Mouse (Mus musculus) forebrain, embryonic 16.5 days (tissue): ENCODE results near the gene Gm17657. TPM values are rescaled to one million over a fixed set of nuclear protein-coding genes. Genes with fewer than 3 reads are reported as not detected.

Experiments
- ATAC-seq: fragments of 200-750 bp; cut with Nextera tagmentation; 2 replicates; pipeline ENCODE4 v1.8.0; 2017; ENCODE audit warnings: mild to moderate bottlenecking, moderate library complexity
- H3K27ac ChIP-seq: fragments of 300-500 bp; sonication (generic); 2 replicates; pipeline ENCODE4 v1.5.1; 2014; ENCODE audit warnings: low read length, control low read depth
- H3K27me3 ChIP-seq: fragments of 300-500 bp; sonication (generic); replicated peaks from 2 replicates; pipeline ENCODE4 v1.6.1; 2014; ENCODE audit warnings: low read length; ENCODE audit not compliant: control insufficient read depth, insufficient read depth
- H3K36me3 ChIP-seq: fragments of 300-500 bp; sonication (generic); 2 replicates; pipeline ENCODE4 v1.6.1; 2014; ENCODE audit not compliant: control insufficient read depth, insufficient read depth
- H3K4me1 ChIP-seq: fragments of 300-500 bp; sonication (generic); replicated peaks from 2 replicates; pipeline ENCODE4 v1.6.1; 2014; ENCODE audit warnings: low read length; ENCODE audit not compliant: control insufficient read depth, insufficient read depth
- H3K4me2 ChIP-seq: fragments of 300-500 bp; sonication (generic); 2 replicates; pipeline ENCODE4 v1.6.1; 2014; ENCODE audit warnings: mild to moderate bottlenecking, low read length, control low read depth
- H3K4me3 ChIP-seq: fragments of 300-500 bp; sonication (generic); replicated peaks from 2 replicates; pipeline ENCODE4 v1.5.1; 2014; ENCODE audit warnings: mild to moderate bottlenecking, low read length, control low read depth
- H3K9ac ChIP-seq: fragments of 300-500 bp; sonication (generic); replicated peaks from 2 replicates; pipeline ENCODE4 v1.6.1; 2014; ENCODE audit warnings: low read depth, low read length, control low read depth
- H3K9me3 ChIP-seq: fragments of 300-500 bp; sonication (generic); 2 replicates; pipeline ENCODE4 v1.6.1; 2016; ENCODE audit warnings: low read length; ENCODE audit not compliant: control insufficient read depth
- WGBS: fragments of 180-500 bp; shearing (Covaris S2); extraction: QIAGEN DNeasy Blood & Tissue Kit; methylation state at CpG from one replicate; pipeline ENCODE4 v1.1.7; 2014; 5-methylcytosine and 5-hydroxymethylcytosine counted together
- polyA plus RNA-seq: library from polyadenylated mRNA; unstranded; fragments of >200 nt; fragmentation: Nextera tagmentation; extraction: Ambion mirVana; gene quantifications from 2 replicates; pipeline ENCODE4 v1.2.1, GENCODE M21; 2015

Gene Gm17657
- polyA plus RNA-seq, 1 experiment from 2014 or later, result not detected

GRCm38 (mm10) chr17:29513044-29513730 lies 36.3 kb downstream of the Gm17657 start:
- WGBS, result 47% methylated on average over 13 of the region's 13 CpGs
- 0 out of 2 replicates have a peak, but pooled peaks have one; percentile 36 for ATAC-seq

DNA sequence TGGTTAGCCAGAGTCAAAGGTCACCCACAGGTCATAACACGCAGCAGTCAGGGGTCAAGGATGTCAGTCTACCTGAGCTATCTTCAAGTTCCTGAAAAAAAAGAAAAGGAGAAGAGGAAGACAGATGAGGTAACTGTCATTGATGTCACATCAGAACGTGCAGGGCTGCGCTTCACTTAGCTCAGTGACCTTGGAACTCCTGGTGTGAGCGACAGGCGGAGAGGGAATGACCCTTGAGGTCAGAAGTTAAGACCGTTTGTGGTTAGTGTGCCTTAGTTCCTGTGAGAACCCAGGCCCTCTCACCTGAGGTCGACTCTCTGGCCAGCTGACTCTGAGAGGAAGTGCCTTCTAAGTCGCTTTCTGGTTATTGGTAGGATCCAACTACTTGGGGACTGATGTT lies 38.7 kb downstream of the Gm17657 start:
- no peak overlapping the region for H3K27ac ChIP-seq
- no peak overlapping the region for H3K9ac ChIP-seq
- no peaks in the 10 kb centered on the region for H3K9me3 ChIP-seq
- H3K4me2 ChIP-seq, result no peak overlapping the region
- no peaks in the 10 kb centered on the region for H3K27me3 ChIP-seq
- WGBS, result 76% methylated on average over 8 of the region's 8 CpGs
- no peaks in the 10 kb centered on the region for H3K4me1 ChIP-seq
- no peak overlapping the region for H3K4me3 ChIP-seq
- ATAC-seq, result no peak
- no peaks in the 10 kb centered on the region for H3K36me3 ChIP-seq

More at GRCm38 (mm10) chr17:29513044-29513730, 36.3 kb downstream of the Gm17657 start:
- no peak overlapping the region for H3K4me3 ChIP-seq
- H3K4me1 ChIP-seq, result no peaks in the 10 kb centered on the region
- H3K4me2 ChIP-seq, result no peak overlapping the region
- no peaks in the 10 kb centered on the region for H3K27me3 ChIP-seq
- no peak overlapping the region for H3K9ac ChIP-seq
- no peaks in the 10 kb centered on the region for H3K9me3 ChIP-seq
- H3K36me3 ChIP-seq, result no peaks in the 10 kb centered on the region
- no peak overlapping the region for H3K27ac ChIP-seq

- Histone ChIP-seq H3K4me3 (no peak overlapping the region), H3K9me3 (no peaks in the 10 kb centered on the region), H3K36me3 (no peaks in the 10 kb centered on the region), H3K27me3 (no peaks in the 10 kb centered on the region), H3K9ac (no peak overlapping the region), H3K27ac (no peak overlapping the region), H3K4me2 (no peak overlapping the region), H3K4me1 (no peaks in the 10 kb centered on the region)
- 78% methylated on average over 12 of the region's 12 CpGs for WGBS
- ATAC-seq, result no peak
Observed at GRCm38 (mm10) chr17:29508927-29509608, 40.4 kb downstream of the Gm17657 start.

GRCm38 (mm10) chr17:29503700-29504099 lies 45.7 kb downstream of the Gm17657 start:
- Histone ChIP-seq H3K4me2 (no peak overlapping the region), H3K4me1 (no peaks in the 10 kb centered on the region), H3K27ac (no peak overlapping the region), H3K4me3 (no peak overlapping the region), H3K9me3 (no peaks in the 10 kb centered on the region; the same call in 1 of the 2 replicates), H3K36me3 (no peaks in the 10 kb centered on the region), H3K9ac (no peak overlapping the region), H3K27me3 (no peaks in the 10 kb centered on the region)
- ATAC-seq, result no peak
- 79% methylated on average over 5 of the region's 5 CpGs for WGBS

GRCm38 (mm10) chr17:29502669-29503665 lies 46.5 kb downstream of the Gm17657 start:
- Histone ChIP-seq H3K27ac (no peak overlapping the region), H3K9ac (no peak overlapping the region), H3K4me2 (no peak overlapping the region), H3K4me3 (no peak overlapping the region), H3K9me3 (no peaks in the 10 kb centered on the region; the same call in 1 of the 2 replicates), H3K36me3 (no peaks in the 10 kb centered on the region), H3K4me1 (no peaks in the 10 kb centered on the region), H3K27me3 (no peaks in the 10 kb centered on the region)
- no peak for ATAC-seq
- WGBS, result 19% methylated on average over 32 of the region's 32 CpGs

DNA sequence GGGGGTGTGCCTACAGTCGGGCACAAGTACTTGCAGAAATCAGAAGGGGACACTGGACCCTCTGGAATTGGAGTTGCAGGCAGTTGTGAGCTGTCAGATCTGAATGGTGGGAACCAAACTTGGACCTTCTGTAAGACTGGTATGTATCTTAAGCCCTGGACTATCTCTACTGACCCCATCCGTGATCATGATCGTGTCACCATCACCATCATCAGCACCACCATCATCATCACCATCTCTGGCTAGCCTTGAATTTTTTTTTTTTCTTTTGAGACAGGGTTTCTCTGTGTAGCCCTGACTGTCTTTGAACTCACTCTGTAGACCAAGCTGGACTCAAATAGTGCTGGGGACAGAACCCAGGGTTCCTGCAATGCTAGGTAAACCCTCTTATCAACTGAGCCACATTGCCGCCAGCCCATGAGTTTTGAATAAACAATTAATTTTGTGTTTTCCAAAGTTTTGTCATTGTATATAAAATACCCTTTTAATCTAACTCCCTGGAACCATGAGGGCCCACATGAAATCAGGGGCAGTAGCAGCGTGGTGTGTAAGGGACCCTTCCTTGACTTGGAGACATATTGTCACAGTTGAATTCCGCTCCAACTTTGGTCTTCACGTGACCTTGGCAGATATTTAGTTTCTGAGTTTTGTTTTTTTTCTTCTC lies 47.3 kb downstream of the Gm17657 start:
- ATAC-seq, result no peak
- 81% methylated on average over 7 of the region's 7 CpGs for WGBS
- H3K4me1 ChIP-seq, result no peaks in the 10 kb centered on the region
- no peaks in the 10 kb centered on the region; the same call in 1 of the 2 replicates for H3K9me3 ChIP-seq
- H3K9ac ChIP-seq, result no peak overlapping the region
- no peaks in the 10 kb centered on the region for H3K27me3 ChIP-seq
- no peak overlapping the region for H3K4me2 ChIP-seq
- no peak overlapping the region for H3K27ac ChIP-seq
- H3K4me3 ChIP-seq, result no peak overlapping the region
- H3K36me3 ChIP-seq, result no peaks in the 10 kb centered on the region

- H3K9ac ChIP-seq, result no peak overlapping the region
- H3K4me1 ChIP-seq, result no peaks in the 10 kb centered on the region
- H3K36me3 ChIP-seq, result no peaks in the 10 kb centered on the region
- H3K4me2 ChIP-seq, result no peak overlapping the region
- no peak for ATAC-seq
- 80% methylated on average over 17 of the region's 17 CpGs for WGBS
- H3K4me3 ChIP-seq, result no peak overlapping the region
- H3K27ac ChIP-seq, result no peak overlapping the region
- no peaks in the 10 kb centered on the region; the same call in 1 of the 2 replicates for H3K9me3 ChIP-seq
- H3K27me3 ChIP-seq, result no peaks in the 10 kb centered on the region
Observed at GRCm38 (mm10) chr17:29500802-29501469, 48.5 kb downstream of the Gm17657 start.

DNA sequence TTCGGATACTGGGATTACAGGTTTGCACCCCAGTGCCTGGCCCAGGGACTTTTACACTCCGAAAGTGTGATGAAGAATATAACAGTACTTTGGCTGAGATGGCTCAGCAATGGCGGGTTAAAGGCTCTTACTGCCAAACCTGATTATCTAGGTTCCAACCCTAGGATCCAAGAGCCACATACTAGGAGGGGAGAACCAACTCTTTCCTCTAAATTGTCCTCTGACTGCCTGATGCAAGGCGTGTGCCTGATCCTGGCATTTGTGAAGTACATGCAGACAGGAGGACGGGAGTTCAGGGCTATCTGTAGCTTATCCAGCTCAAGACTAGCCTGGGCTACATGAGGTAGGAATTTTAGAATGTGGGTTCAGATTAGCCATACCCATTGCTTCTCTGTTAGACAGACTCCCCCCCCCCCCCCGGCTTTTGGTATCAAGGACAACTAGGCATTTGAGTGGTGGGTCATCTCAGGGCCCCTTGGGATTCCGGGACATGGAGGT lies 49.1 kb downstream of the Gm17657 start:
- no peaks in the 10 kb centered on the region for H3K36me3 ChIP-seq
- WGBS, result 72% methylated on average over 7 of the region's 7 CpGs
- H3K4me1 ChIP-seq, result no peaks in the 10 kb centered on the region
- H3K4me2 ChIP-seq, result no peak overlapping the region
- H3K27me3 ChIP-seq, result no peaks in the 10 kb centered on the region
- ATAC-seq, result no peak
- H3K4me3 ChIP-seq, result no peak overlapping the region
- H3K27ac ChIP-seq, result no peak overlapping the region
- H3K9ac ChIP-seq, result no peak overlapping the region
- no peaks in the 10 kb centered on the region; the same call in 1 of the 2 replicates for H3K9me3 ChIP-seq
